Comparison of ENCODE assay signal across 13 mouse cellular contexts in genomic region chr4:99151885-99152558, GRCm38 (mm10). TPM values are rescaled to one million over a fixed set of nuclear protein-coding genes. Genes with fewer than 3 reads are reported as not detected.
A peak's percentile ranks its signal among the peaks of the same experiment; 100 is the strongest.
DNase-seq lines count a peak whose midpoint lies in the region; ATAC-seq lines count a peak whose summit lies in the region.
"Had no signal": no experiment of that assay in that cellular context is flagged by ENCODE, and none has a peak within 500 bp of the region (broad histone marks: within the 10 kb centered on the region; RNA-seq: fewer than 3 reads in every experiment).

No protein-coding gene starts in this region.

- H3K4me3 ChIP-seq in embryonic facial prominence, embryonic 14.5 days (ENCODE audit: low read depth, low read length) = no peak overlapping the region
- H3K4me3 ChIP-seq in embryonic facial prominence, embryonic 10.5 days = no peak overlapping the region
- no peak overlapping the region for H3K4me3 ChIP-seq in kidney, embryonic 14.5 days (ENCODE audit: low read length)
- H3K4me3 ChIP-seq in limb, embryonic 15.5 days = no peak overlapping the region
- no peak overlapping the region for H3K4me3 ChIP-seq in liver, embryonic 11.5 days (ENCODE audit: low read depth, low read length)
- H3K4me3 ChIP-seq: layer of hippocampus, adult 2 months had no signal

- H3K27ac ChIP-seq in embryonic facial prominence, embryonic 14.5 days (replicated peaks; ENCODE audit: low read depth, low read length) = no peak overlapping the region
- no peak overlapping the region; the same call in 1 of the 2 replicates for H3K27ac ChIP-seq in embryonic facial prominence, embryonic 10.5 days (replicated peaks)
- peak overlapping the region; percentile 39; the same call in 1 of the 2 replicates for H3K27ac ChIP-seq in kidney, embryonic 14.5 days (ENCODE audit: low read depth, low read length)
- 0 out of 2 replicates have a peak overlapping the region, but pooled peaks have one; percentile 38 for H3K27ac ChIP-seq in limb, embryonic 15.5 days
- no peak overlapping the region for H3K27ac ChIP-seq in liver, embryonic 11.5 days (ENCODE audit: low read depth, low read length)
- H3K27ac ChIP-seq: layer of hippocampus, adult 2 months had no signal

- H3K27me3 ChIP-seq in embryonic facial prominence, embryonic 14.5 days (replicated peaks; ENCODE audit: control insufficient read depth, insufficient read depth, low read length) = no peaks in the 10 kb centered on the region
- H3K27me3 ChIP-seq in embryonic facial prominence, embryonic 10.5 days (replicated peaks; ENCODE audit: low read depth, poor library complexity, severe bottlenecking) = peaks cover 27% of the 10 kb centered on the region
- no peaks in the 10 kb centered on the region for H3K27me3 ChIP-seq in kidney, embryonic 14.5 days (ENCODE audit: control insufficient read depth, insufficient read depth, low read length)
- no peaks in the 10 kb centered on the region for H3K27me3 ChIP-seq in limb, embryonic 15.5 days
- no peaks in the 10 kb centered on the region for H3K27me3 ChIP-seq in liver, embryonic 11.5 days (replicated peaks; ENCODE audit: control insufficient read depth, insufficient read depth, low read length)

- no peak; the same call in 1 of the 2 replicates for ATAC-seq in embryonic facial prominence, embryonic 14.5 days (ENCODE audit: low read depth)
- ATAC-seq in common myeloid progenitor, adult 5-6 weeks (replicated peaks; ENCODE audit: low read depth, poor library complexity, severe bottlenecking) = peak; percentile 56; the same call in 1 of the 2 replicates
- peak; percentile 68; the same call in 1 of the 2 replicates for ATAC-seq in kidney, embryonic 14.5 days (ENCODE audit: low FRiP score, low TSS enrichment)
- no peak for ATAC-seq in limb, embryonic 15.5 days (ENCODE audit: insufficient number of reproducible peaks, low FRiP score, low TSS enrichment, low read depth)
- no peak for ATAC-seq in liver, embryonic 11.5 days (replicated peaks; ENCODE audit: low FRiP score)

- DNase-seq in embryonic facial prominence, embryonic 14.5 days (ENCODE audit: low spot score) = peak; percentile 36
- DNase-seq in embryonic facial prominence, embryonic 10.5 days (ENCODE audit: low spot score) = no peak
- no peak for DNase-seq in right cerebral cortex, postnatal 14 days
- DNase-seq in frontal cortex, postnatal 14 days (ENCODE audit: low spot score in 2 of 2) = no peak
- DNase-seq in liver, embryonic 11.5 days (ENCODE audit: low spot score) = no peak
- DNase-seq: cerebellum, postnatal 25 days; gastrocnemius, postnatal 14 days; liver had no signal

- H3K9ac ChIP-seq in embryonic facial prominence, embryonic 14.5 days (ENCODE audit: low read depth, low read length) = no peak overlapping the region
- H3K9ac ChIP-seq in kidney, embryonic 14.5 days (ENCODE audit: low read depth, low read length) = no peak overlapping the region
- H3K9ac ChIP-seq in limb, embryonic 15.5 days = no peak overlapping the region
- no peak overlapping the region for H3K9ac ChIP-seq in liver, embryonic 11.5 days (ENCODE audit: low read depth, low read length)

- H3K36me3 ChIP-seq in embryonic facial prominence, embryonic 14.5 days (ENCODE audit: control insufficient read depth, insufficient read depth, low read length) = no peaks in the 10 kb centered on the region
- H3K36me3 ChIP-seq in embryonic facial prominence, embryonic 10.5 days (replicated peaks) = no peaks in the 10 kb centered on the region
- H3K36me3 ChIP-seq in kidney, embryonic 14.5 days (ENCODE audit: control insufficient read depth, insufficient read depth, low read length) = no peaks in the 10 kb centered on the region
- no peaks in the 10 kb centered on the region for H3K36me3 ChIP-seq in limb, embryonic 15.5 days
- no peaks in the 10 kb centered on the region for H3K36me3 ChIP-seq in liver, embryonic 11.5 days (ENCODE audit: control insufficient read depth, insufficient read depth, low read length)
- H3K36me3 ChIP-seq: G1E had no signal

- WGBS in embryonic facial prominence, embryonic 14.5 days = 44% methylated on average over 4 of the region's 4 CpGs
- WGBS in embryonic facial prominence, embryonic 10.5 days = 37% methylated on average over 4 of the region's 4 CpGs
- WGBS in kidney, embryonic 14.5 days = 8% methylated on average over 4 of the region's 4 CpGs
- 20% methylated on average over 4 of the region's 4 CpGs for WGBS in limb, embryonic 15.5 days
- WGBS in liver, embryonic 11.5 days = 39% methylated on average over 4 of the region's 4 CpGs

- H3K4me2 ChIP-seq in embryonic facial prominence, embryonic 14.5 days (ENCODE audit: low read depth, low read length) = no peak overlapping the region
- no peak overlapping the region for H3K4me2 ChIP-seq in kidney, embryonic 14.5 days (replicated peaks; ENCODE audit: low read depth, low read length)
- no peak overlapping the region for H3K4me2 ChIP-seq in limb, embryonic 15.5 days
- no peak overlapping the region for H3K4me2 ChIP-seq in liver, embryonic 11.5 days

- H3K4me1 ChIP-seq in embryonic facial prominence, embryonic 14.5 days (ENCODE audit: control insufficient read depth, insufficient read depth, low read length) = no peaks in the 10 kb centered on the region
- H3K4me1 ChIP-seq in embryonic facial prominence, embryonic 10.5 days = peaks cover 29% of the 10 kb centered on the region
- H3K4me1 ChIP-seq in kidney, embryonic 14.5 days (ENCODE audit: control insufficient read depth, insufficient read depth, low read length) = no peaks in the 10 kb centered on the region
- H3K4me1 ChIP-seq in limb, embryonic 15.5 days = peaks cover 4% of the 10 kb centered on the region
- H3K4me1 ChIP-seq in liver, embryonic 11.5 days (replicated peaks; ENCODE audit: control insufficient read depth, insufficient read depth, low read length) = peaks cover 2% of the 10 kb centered on the region; the same call in 1 of the 2 replicates

- no peaks in the 10 kb centered on the region for H3K9me3 ChIP-seq in embryonic facial prominence, embryonic 14.5 days (ENCODE audit: control insufficient read depth, low read length)
- no peaks in the 10 kb centered on the region for H3K9me3 ChIP-seq in embryonic facial prominence, embryonic 10.5 days
- no peaks in the 10 kb centered on the region for H3K9me3 ChIP-seq in kidney, embryonic 14.5 days (ENCODE audit: control insufficient read depth, low read length)
- H3K9me3 ChIP-seq in limb, embryonic 15.5 days = no peaks in the 10 kb centered on the region
- H3K9me3 ChIP-seq in liver, embryonic 11.5 days (ENCODE audit: control insufficient read depth, low read length) = no peaks in the 10 kb centered on the region

RNA-seq across cellular contexts. Expression of gene Dock7, which starts 31.3 kb away (rescaled TPM):
- polyA plus RNA-seq in embryonic facial prominence, embryonic 14.5 days (2014; fragmentation: Nextera tagmentation; extraction: Ambion mirVana) = 65.4 and 71.3 TPM in 2 replicates
- polyA plus RNA-seq in embryonic facial prominence, embryonic 10.5 days (2016; fragmentation: Nextera tagmentation; extraction: Ambion mirVana) = 81.8 and 82.1 TPM in 2 replicates
- total RNA-seq in common myeloid progenitor, adult 5-6 weeks (2017) = 28.5 and 37.9 TPM in 2 replicates
- 63.1 and 84.5 TPM in 2 replicates for polyA plus RNA-seq in kidney, embryonic 14.5 days (2014; fragmentation: Nextera tagmentation; extraction: Ambion mirVana)
- polyA plus RNA-seq in limb, embryonic 15.5 days (2015; fragmentation: Nextera tagmentation; extraction: Ambion mirVana) = 40.4 and 45.9 TPM in 2 replicates
- 39.0 and 39.9 TPM in 2 replicates for polyA plus RNA-seq in liver, embryonic 11.5 days (2014; fragmentation: Nextera tagmentation; extraction: Ambion mirVana)
- polyA plus RNA-seq: G1E had no signal

RNA-seq across cellular contexts. Expression of gene Atg4c, which starts 41.7 kb away (rescaled TPM):
- polyA plus RNA-seq in embryonic facial prominence, embryonic 14.5 days (2014; fragmentation: Nextera tagmentation; extraction: Ambion mirVana) = 14.7 and 15.0 TPM in 2 replicates
- polyA plus RNA-seq in embryonic facial prominence, embryonic 10.5 days (2016; fragmentation: Nextera tagmentation; extraction: Ambion mirVana) = 12.7 and 15.0 TPM in 2 replicates
- total RNA-seq in common myeloid progenitor, adult 5-6 weeks (2017) = 7.5 and 10.8 TPM in 2 replicates
- polyA plus RNA-seq in kidney, embryonic 14.5 days (2014; fragmentation: Nextera tagmentation; extraction: Ambion mirVana) = 6.7 and 16.2 TPM in 2 replicates
- polyA plus RNA-seq in limb, embryonic 15.5 days (2015; fragmentation: Nextera tagmentation; extraction: Ambion mirVana) = 13.5 and 14.0 TPM in 2 replicates
- polyA plus RNA-seq in liver, embryonic 11.5 days (2014; fragmentation: Nextera tagmentation; extraction: Ambion mirVana) = 8.7 and 11.7 TPM in 2 replicates
- total RNA-seq: G1E had no signal
- polyA plus RNA-seq: G1E had no signal

Comparison
In these comparisons a context has a peak if more than half of its experiments do, and no peak if none do; other contexts are left out.
1. ATAC-seq: peak in common myeloid progenitor, adult 5-6 weeks (single experiment) and kidney, embryonic 14.5 days (single experiment); none in embryonic facial prominence, embryonic 14.5 days (single experiment), limb, embryonic 15.5 days (single experiment) and liver, embryonic 11.5 days (single experiment).
2. H3K27ac ChIP-seq: peak in kidney, embryonic 14.5 days (single experiment) and limb, embryonic 15.5 days (single experiment); none in embryonic facial prominence, embryonic 14.5 days (single experiment), embryonic facial prominence, embryonic 10.5 days (single experiment) and liver, embryonic 11.5 days (single experiment).